Mouse (Mus musculus) embryonic facial prominence, embryonic 11.5 days (tissue): ENCODE measurements around the gene Dctn5. TPM values are rescaled to one million over a fixed set of nuclear protein-coding genes. Genes with fewer than 3 reads are reported as not detected.
A peak's percentile ranks its signal among the peaks of the same experiment; 100 is the strongest.

Experiments
- ATAC-seq: fragments of 200-750 bp; cut with Nextera tagmentation; replicated peaks from 2 replicates; pipeline ENCODE4 v1.8.0; 2017; ENCODE audit warnings: low read depth; ENCODE audit not compliant: insufficient number of reproducible peaks, low FRiP score, low TSS enrichment
- DNase-seq: peaks from one replicate; pipeline ENCODE4 v3.0.0-alpha.2; 2015; ENCODE audit warnings: low spot score
- H3K27ac ChIP-seq: fragments of 300-500 bp; sonication (generic); replicated peaks from 2 replicates; pipeline ENCODE4 v1.5.1; 2014; ENCODE audit warnings: mild to moderate bottlenecking, low read depth, low read length, control low read depth
- H3K27me3 ChIP-seq: fragments of 300-500 bp; sonication (generic); 2 replicates; pipeline ENCODE4 v1.6.1; 2014; ENCODE audit warnings: mild to moderate bottlenecking, low read length, moderate library complexity, mixed read lengths; ENCODE audit not compliant: control insufficient read depth, insufficient read depth
- H3K36me3 ChIP-seq: fragments of 300-500 bp; sonication (generic); replicated peaks from 2 replicates; pipeline ENCODE4 v1.6.1; 2014; ENCODE audit warnings: low read depth, mild to moderate bottlenecking, low read length, moderate library complexity, mixed read lengths; ENCODE audit not compliant: control insufficient read depth, insufficient read depth
- H3K4me1 ChIP-seq: fragments of 300-500 bp; sonication (generic); 2 replicates; pipeline ENCODE4 v1.6.1; 2014; ENCODE audit warnings: low read length, mixed read lengths; ENCODE audit not compliant: control insufficient read depth, insufficient read depth
- H3K4me2 ChIP-seq: fragments of 300-500 bp; sonication (generic); 2 replicates; pipeline ENCODE4 v1.6.1; 2014; ENCODE audit warnings: low read depth, mild to moderate bottlenecking, control low read depth, low read length, moderate library complexity
- H3K4me3 ChIP-seq: fragments of 300-500 bp; sonication (generic); 2 replicates; pipeline ENCODE4 v1.5.1; 2014; ENCODE audit warnings: low read depth, low read length, control low read depth
- H3K9ac ChIP-seq: fragments of 300-500 bp; sonication (generic); replicated peaks from 2 replicates; pipeline ENCODE4 v1.6.1; 2014; ENCODE audit warnings: mild to moderate bottlenecking, control low read depth, low read length
- H3K9me3 ChIP-seq: fragments of 300-500 bp; sonication (generic); replicated peaks from 2 replicates; pipeline ENCODE4 v1.6.1; 2016; ENCODE audit warnings: mild to moderate bottlenecking, low read length, inconsistent platforms, mixed read lengths; ENCODE audit not compliant: control insufficient read depth
- WGBS: fragments of 180-500 bp; shearing (Covaris S2); extraction: QIAGEN DNeasy Blood & Tissue Kit; methylation state at CpG from one replicate; pipeline ENCODE4 v1.1.7; 2014; 5-methylcytosine and 5-hydroxymethylcytosine counted together
- polyA plus RNA-seq: library from polyadenylated mRNA; unstranded; fragments of >200 nt; fragmentation: Nextera tagmentation; extraction: Ambion mirVana; gene quantifications from 2 replicates; pipeline ENCODE4 v1.2.1, GENCODE M21; 2014

Dctn5 gene
- polyA plus RNA-seq, 1 experiment from 2014 or later = 124 TPM

DNA sequence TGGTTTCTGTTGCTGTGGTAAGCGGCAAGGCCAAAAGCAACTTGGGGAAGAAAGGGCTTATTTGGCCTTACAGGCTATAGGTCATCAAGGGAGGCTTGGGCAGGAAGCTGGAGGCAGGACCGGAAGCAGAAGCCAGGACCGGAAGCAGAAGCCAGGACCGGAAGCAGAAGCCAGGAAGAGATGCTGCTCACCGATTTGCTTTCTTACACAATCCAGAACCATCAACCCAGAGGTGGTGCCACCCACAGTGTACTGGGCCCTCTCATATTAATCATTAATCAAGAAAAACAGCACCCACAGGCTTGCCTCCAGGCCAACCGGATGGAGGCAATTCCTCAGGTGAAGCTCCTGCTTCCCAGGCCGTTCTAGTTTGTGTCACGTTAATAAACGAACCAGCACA, 63.9 kb downstream of the Dctn5 start:
- no peak for ATAC-seq

DNA sequence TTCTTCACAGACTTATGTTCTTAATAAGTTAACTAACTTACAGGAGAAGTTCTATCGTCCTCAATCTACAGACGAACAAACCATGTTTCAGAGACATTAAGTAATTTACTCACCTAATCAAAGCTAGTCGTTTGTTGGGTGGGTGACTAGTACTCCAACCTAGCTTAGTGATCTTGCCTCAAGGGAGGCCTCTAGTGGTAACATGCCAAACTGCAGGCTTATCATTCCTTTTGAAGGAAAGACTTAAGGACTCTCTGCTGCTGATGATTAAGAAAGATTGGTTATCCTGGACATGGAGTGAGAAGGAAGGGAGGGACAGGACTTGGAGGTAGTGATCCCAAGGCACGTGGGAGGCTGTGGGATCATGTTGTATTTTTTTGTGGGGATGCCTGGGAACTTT, 64.5 kb downstream of the Dctn5 start:
- ATAC-seq = no peak
- no peaks in the 10 kb centered on the region for H3K36me3 ChIP-seq
- H3K4me3 ChIP-seq = no peak overlapping the region
- H3K4me1 ChIP-seq = no peaks in the 10 kb centered on the region
- no peak overlapping the region for H3K4me2 ChIP-seq
- H3K9me3 ChIP-seq = no peaks in the 10 kb centered on the region
- 37% methylated on average over 4 of the region's 4 CpGs for WGBS
- H3K27ac ChIP-seq = no peak overlapping the region
- no peak overlapping the region for H3K9ac ChIP-seq
- no peaks in the 10 kb centered on the region for H3K27me3 ChIP-seq
- DNase-seq = peak; percentile 73

More for the DNA sequence above, 63.9 kb downstream of the Dctn5 start:
- H3K36me3 ChIP-seq = no peaks in the 10 kb centered on the region
- H3K27ac ChIP-seq = no peak overlapping the region
- H3K9ac ChIP-seq = no peak overlapping the region
- H3K27me3 ChIP-seq = no peaks in the 10 kb centered on the region
- H3K4me2 ChIP-seq = no peak overlapping the region
- no peaks in the 10 kb centered on the region for H3K4me1 ChIP-seq
- H3K9me3 ChIP-seq = no peaks in the 10 kb centered on the region
- DNase-seq = no peak
- H3K4me3 ChIP-seq = no peak overlapping the region
- 84% methylated on average over 9 of the region's 9 CpGs for WGBS

Other genes starting within 250 kb of the Dctn5 start
- 13.9 and 15.1 TPM in 2 replicates for gene Cog7, start 151.3 kb upstream of the Dctn5 start, polyA plus RNA-seq
- 80.9 and 82.0 TPM in 2 replicates for gene Gga2, start 111.8 kb upstream of the Dctn5 start, polyA plus RNA-seq
- gene Ubfd1, start 65.9 kb upstream of the Dctn5 start, polyA plus RNA-seq = 110 and 113 TPM in 2 replicates
- 15.0 TPM in 2 replicates for gene Ears2, start 65.8 kb upstream of the Dctn5 start, polyA plus RNA-seq
- gene Ndufab1, start 31.2 kb upstream of the Dctn5 start, polyA plus RNA-seq = 675 and 730 TPM in 2 replicates
- 19.0 and 22.8 TPM in 2 replicates for gene Palb2, start 56 bp upstream of the Dctn5 start, polyA plus RNA-seq
- 119 and 121 TPM in 2 replicates for gene Plk1, start 26.4 kb downstream of the Dctn5 start, polyA plus RNA-seq
- gene Ern2, start 53.2 kb downstream of the Dctn5 start, polyA plus RNA-seq = not detected in 2 replicates
- gene Chp2, start 86.5 kb downstream of the Dctn5 start, polyA plus RNA-seq = not detected in 2 replicates
- gene Prkcb, start 155.7 kb downstream of the Dctn5 start, polyA plus RNA-seq = 5.2 and 5.4 TPM in 2 replicates